Comparison of ENCODE assay signal across 8 mouse cellular contexts in genomic region chr12:98734880-98735801, GRCm38 (mm10). TPM values are rescaled to one million over a fixed set of nuclear protein-coding genes. Genes with fewer than 3 reads are reported as not detected.
DNase-seq lines count a peak whose midpoint lies in the region; ATAC-seq lines count a peak whose summit lies in the region.

No protein-coding gene starts in this region.

- peak overlapping the region; percentile 73 for H3K4me3 ChIP-seq in lung, embryonic 15.5 days
- H3K4me3 ChIP-seq in embryonic facial prominence, embryonic 12.5 days, result peak overlapping the region; percentile 67
- H3K4me3 ChIP-seq in limb, embryonic 12.5 days (replicated peaks), result peak overlapping the region; percentile 66
- H3K4me3 ChIP-seq in neural tube, embryonic 15.5 days (replicated peaks), result peak overlapping the region; percentile 77

- peaks cover 32% of the 10 kb centered on the region for H3K4me1 ChIP-seq in lung, embryonic 15.5 days
- H3K4me1 ChIP-seq in embryonic facial prominence, embryonic 12.5 days, result peaks cover 17% of the 10 kb centered on the region
- peaks cover 28% of the 10 kb centered on the region for H3K4me1 ChIP-seq in limb, embryonic 12.5 days (replicated peaks)
- H3K4me1 ChIP-seq in neural tube, embryonic 15.5 days, result peaks cover 40% of the 10 kb centered on the region

- peak overlapping the region; percentile 72 for H3K9ac ChIP-seq in lung, embryonic 15.5 days
- H3K9ac ChIP-seq in embryonic facial prominence, embryonic 12.5 days, result peak overlapping the region; percentile 72
- peak overlapping the region; percentile 69 for H3K9ac ChIP-seq in limb, embryonic 12.5 days (replicated peaks)
- H3K9ac ChIP-seq in neural tube, embryonic 15.5 days (replicated peaks), result peak overlapping the region; percentile 78

- no peak for DNase-seq in lung, postnatal 4 days
- DNase-seq in adrenal gland, postnatal 4 days (ENCODE audit: low spot score in 2 of 2), result no peak
- no peak for DNase-seq in layer of hippocampus, adult 9-10 months (ENCODE audit: low spot score)
- no peak for DNase-seq in right cerebral cortex, postnatal 14 days

- 8% methylated on average over 22 of the region's 22 CpGs for WGBS in lung, embryonic 15.5 days
- WGBS in embryonic facial prominence, embryonic 12.5 days, result 8% methylated on average over 22 of the region's 22 CpGs
- 11% methylated on average over 22 of the region's 22 CpGs for WGBS in limb, embryonic 12.5 days
- 11% methylated on average over 22 of the region's 22 CpGs for WGBS in neural tube, embryonic 15.5 days

- H3K4me2 ChIP-seq in lung, embryonic 15.5 days, result peak overlapping the region; percentile 73
- peak overlapping the region; percentile 60 for H3K4me2 ChIP-seq in embryonic facial prominence, embryonic 12.5 days (replicated peaks)
- peak overlapping the region; percentile 83 for H3K4me2 ChIP-seq in limb, embryonic 12.5 days
- peak overlapping the region; percentile 89 for H3K4me2 ChIP-seq in neural tube, embryonic 15.5 days

- H3K27ac ChIP-seq in lung, embryonic 15.5 days, result peak overlapping the region; percentile 16
- H3K27ac ChIP-seq in embryonic facial prominence, embryonic 12.5 days, result no peak overlapping the region
- no peak overlapping the region for H3K27ac ChIP-seq in limb, embryonic 12.5 days
- peak overlapping the region; percentile 81 for H3K27ac ChIP-seq in neural tube, embryonic 15.5 days (replicated peaks)

- H3K27me3 ChIP-seq in lung, embryonic 15.5 days, result no peaks in the 10 kb centered on the region
- H3K27me3 ChIP-seq in embryonic facial prominence, embryonic 12.5 days, result peaks cover 15% of the 10 kb centered on the region
- H3K27me3 ChIP-seq in limb, embryonic 12.5 days, result peaks cover 15% of the 10 kb centered on the region
- peaks cover 15% of the 10 kb centered on the region for H3K27me3 ChIP-seq in neural tube, embryonic 15.5 days (replicated peaks)

- ATAC-seq in lung, embryonic 15.5 days (ENCODE audit: borderline replicate concordance, extremely low read depth, low FRiP score, low TSS enrichment), result no peak
- ATAC-seq in embryonic facial prominence, embryonic 12.5 days (ENCODE audit: insufficient number of reproducible peaks, insufficient read depth, low FRiP score, low TSS enrichment), result no peak
- no peak for ATAC-seq in limb, embryonic 12.5 days (ENCODE audit: insufficient number of reproducible peaks, insufficient read depth, low FRiP score, low TSS enrichment, low read depth)
- ATAC-seq in neural tube, embryonic 15.5 days (ENCODE audit: low FRiP score), result peak; percentile 37

- H3K9me3 ChIP-seq in lung, embryonic 15.5 days, result no peaks in the 10 kb centered on the region
- no peaks in the 10 kb centered on the region for H3K9me3 ChIP-seq in embryonic facial prominence, embryonic 12.5 days
- no peaks in the 10 kb centered on the region for H3K9me3 ChIP-seq in limb, embryonic 12.5 days
- H3K9me3 ChIP-seq in neural tube, embryonic 15.5 days (replicated peaks), result no peaks in the 10 kb centered on the region

- no peaks in the 10 kb centered on the region for H3K36me3 ChIP-seq in lung, embryonic 15.5 days
- no peaks in the 10 kb centered on the region for H3K36me3 ChIP-seq in embryonic facial prominence, embryonic 12.5 days
- H3K36me3 ChIP-seq in limb, embryonic 12.5 days, result no peaks in the 10 kb centered on the region; the same call in 1 of the 2 replicates
- no peaks in the 10 kb centered on the region for H3K36me3 ChIP-seq in neural tube, embryonic 15.5 days

RNA-seq across cellular contexts. Expression of gene Ptpn21, which starts 2.1 kb away (rescaled TPM):
- polyA plus RNA-seq in lung, embryonic 15.5 days (2015; fragmentation: Nextera tagmentation; extraction: Ambion mirVana), result 9.6 and 11.6 TPM in 2 replicates
- 6.7 and 7.0 TPM in 2 replicates for polyA plus RNA-seq in embryonic facial prominence, embryonic 12.5 days (2016; fragmentation: Nextera tagmentation; extraction: Ambion mirVana)
- 6.9 and 7.2 TPM in 2 replicates for polyA plus RNA-seq in limb, embryonic 12.5 days (2016; fragmentation: Nextera tagmentation; extraction: Ambion mirVana)
- 3.4 and 4.6 TPM in 2 replicates for polyA plus RNA-seq in neural tube, embryonic 15.5 days (2015; fragmentation: Nextera tagmentation; extraction: Ambion mirVana)
- 10 to 100 TPM; 25.6 to 26.5 TPM for total RNA-seq in adrenal gland, postnatal 4 days (2021)

RNA-seq across cellular contexts. Expression of gene Zc3h14, which starts 11.6 kb away (rescaled TPM):
- polyA plus RNA-seq in lung, embryonic 15.5 days (2015; fragmentation: Nextera tagmentation; extraction: Ambion mirVana), result 127 and 128 TPM in 2 replicates
- polyA plus RNA-seq in embryonic facial prominence, embryonic 12.5 days (2016; fragmentation: Nextera tagmentation; extraction: Ambion mirVana), result 153 and 159 TPM in 2 replicates
- polyA plus RNA-seq in limb, embryonic 12.5 days (2016; fragmentation: Nextera tagmentation; extraction: Ambion mirVana), result 152 and 160 TPM in 2 replicates
- 96.3 and 105 TPM in 2 replicates for polyA plus RNA-seq in neural tube, embryonic 15.5 days (2015; fragmentation: Nextera tagmentation; extraction: Ambion mirVana)
- total RNA-seq in adrenal gland, postnatal 4 days (2021), result 100 to 1,000 TPM; 111 to 113 TPM

Comparison
In these comparisons a context has a peak if more than half of its experiments do, and no peak if none do; other contexts are left out.
1. H3K27ac ChIP-seq: peak in lung, embryonic 15.5 days (single experiment) and neural tube, embryonic 15.5 days (single experiment); none in embryonic facial prominence, embryonic 12.5 days (single experiment) and limb, embryonic 12.5 days (single experiment).
2. Peak in every context shown above with its lines, with median percentiles within 50 percentile points of each other: H3K4me2 ChIP-seq, H3K4me3 ChIP-seq and H3K9ac ChIP-seq.